Mouse (Mus musculus): ENCODE results near the gene Elk3. TPM values are rescaled to one million over a fixed set of nuclear protein-coding genes. Genes with fewer than 3 reads are reported as not detected.

Gene Elk3
- polyA plus RNA-seq, 1 experiment from 2014 or later = 33.9 TPM

DNA sequence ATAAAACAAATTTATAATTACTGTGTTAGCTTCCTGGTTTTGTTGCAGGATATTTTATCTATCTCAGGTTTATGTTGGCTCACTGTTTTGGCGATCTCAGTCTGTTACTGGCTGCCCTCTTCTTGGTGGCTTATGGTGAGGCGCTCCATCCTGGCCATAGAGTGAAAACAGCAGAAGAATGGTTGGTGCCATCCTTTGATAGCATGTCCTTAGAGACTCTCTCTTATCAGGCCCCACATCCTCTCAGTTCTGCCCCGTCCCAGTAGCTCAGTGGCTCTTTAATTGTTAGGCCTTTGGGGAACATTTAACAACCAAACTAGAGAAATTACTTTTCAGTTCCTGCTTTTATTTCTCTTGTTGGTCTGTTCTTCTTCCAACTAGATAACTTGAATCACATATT is 112.0 kb downstream of the Elk3 start:
- Histone ChIP-seq H3K36me3 (peaks cover 13% of the 10 kb centered on the region), H3K4me3 (no peak overlapping the region), H3K9me3 (no peaks in the 10 kb centered on the region), H3K4me2 (no peak overlapping the region), H3K27me3 (no peaks in the 10 kb centered on the region), H3K4me1 (peaks cover 13% of the 10 kb centered on the region), H3K27ac (no peak overlapping the region), H3K9ac (no peak overlapping the region)
- WGBS = 96% methylated on average over 3 of the region's 3 CpGs
- no peak for ATAC-seq (ENCODE audit: insufficient number of reproducible peaks, insufficient read depth, low FRiP score, low TSS enrichment, low read depth)

Other genes with a start within 250 kb of the Elk3 start
- gene Cfap54, start 229.5 kb downstream of the Elk3 start, polyA plus RNA-seq (2015; fragmentation: Nextera tagmentation; extraction: Ambion mirVana) = 0.07 and 0.62 TPM in 2 replicates
- gene Cdk17, start 150.3 kb downstream of the Elk3 start, polyA plus RNA-seq (2015; fragmentation: Nextera tagmentation; extraction: Ambion mirVana) = 19.2 and 20.6 TPM in 2 replicates
- gene Lta4h, start 142.3 kb upstream of the Elk3 start, polyA plus RNA-seq (2015; fragmentation: Nextera tagmentation; extraction: Ambion mirVana) = 206 and 215 TPM in 2 replicates
- gene Hal, start 177.6 kb upstream of the Elk3 start, polyA plus RNA-seq (2015; fragmentation: Nextera tagmentation; extraction: Ambion mirVana) = 0.25 and 0.44 TPM in 2 replicates
- gene Amdhd1, start 228.9 kb upstream of the Elk3 start, polyA plus RNA-seq (2015; fragmentation: Nextera tagmentation; extraction: Ambion mirVana) = 0.21 and 0.48 TPM in 2 replicates
- 0.56 and 0.62 TPM in 2 replicates for gene Ccdc38, start 229.5 kb upstream of the Elk3 start, polyA plus RNA-seq (2015; fragmentation: Nextera tagmentation; extraction: Ambion mirVana)

All from embryonic facial prominence, embryonic 13.5 days (tissue).